ENCODE assay signal across 18 mouse cellular contexts in genomic region chr6:72671129-72671528, GRCm38 (mm10). TPM values are rescaled to one million over a fixed set of nuclear protein-coding genes. Genes with fewer than 3 reads are reported as not detected.
DNase-seq lines count a peak whose midpoint lies in the region; ATAC-seq lines count a peak whose summit lies in the region.
"Had no signal": no experiment of that assay in that cellular context is flagged by ENCODE, and none has a peak within 500 bp of the region (broad histone marks: within the 10 kb centered on the region; RNA-seq: fewer than 3 reads in every experiment).

No protein-coding gene starts in this region.

- H3K4me3 ChIP-seq in kidney, embryonic 14.5 days (ENCODE audit: low read length), result no peak overlapping the region
- H3K4me3 ChIP-seq in midbrain, embryonic 14.5 days (replicated peaks; ENCODE audit: low read depth, low read length), result no peak overlapping the region
- H3K4me3 ChIP-seq: forebrain, embryonic 10.5 days; midbrain, embryonic 15.5 days; neural tube, embryonic 13.5 days had no signal

- no peak for ATAC-seq in kidney, embryonic 14.5 days (ENCODE audit: low FRiP score, low TSS enrichment)
- no peak for ATAC-seq in midbrain, embryonic 14.5 days (ENCODE audit: low FRiP score, low TSS enrichment)
- ATAC-seq: CD4-positive, CD25-positive, alpha-beta regulatory T cell, adult 4 months; hindbrain, postnatal 0 days; midbrain, embryonic 15.5 days had no signal

- 73% methylated on average over 8 of the region's 8 CpGs for WGBS in kidney, embryonic 14.5 days
- whole genome bisulfite sequencing in midbrain, embryonic 14.5 days, result 91% methylated on average over 8 of the region's 8 CpGs

- H3K9me3 ChIP-seq in kidney, embryonic 14.5 days (ENCODE audit: control insufficient read depth, low read length), result no peaks in the 10 kb centered on the region
- no peaks in the 10 kb centered on the region for H3K9me3 ChIP-seq in midbrain, embryonic 14.5 days (ENCODE audit: control insufficient read depth, low read length)
- H3K9me3 ChIP-seq: forebrain, embryonic 10.5 days; midbrain, embryonic 15.5 days; neural tube, embryonic 13.5 days had no signal

- H3K36me3 ChIP-seq in kidney, embryonic 14.5 days (ENCODE audit: control insufficient read depth, insufficient read depth, low read length), result no peaks in the 10 kb centered on the region
- H3K36me3 ChIP-seq in midbrain, embryonic 14.5 days (ENCODE audit: control insufficient read depth, insufficient read depth, low read length), result no peaks in the 10 kb centered on the region
- H3K36me3 ChIP-seq: midbrain, embryonic 15.5 days; neural tube, embryonic 13.5 days had no signal

- peak overlapping the region; percentile 32; the same call in 1 of the 2 replicates for H3K27ac ChIP-seq in kidney, embryonic 14.5 days (ENCODE audit: low read depth, low read length)
- no peak overlapping the region for H3K27ac ChIP-seq in midbrain, embryonic 14.5 days (replicated peaks; ENCODE audit: low read depth, low read length)
- H3K27ac ChIP-seq: forebrain, embryonic 10.5 days; hindbrain, postnatal 0 days; midbrain, embryonic 15.5 days; neural tube, embryonic 13.5 days had no signal

- H3K27me3 ChIP-seq in kidney, embryonic 14.5 days (ENCODE audit: control insufficient read depth, insufficient read depth, low read length), result no peaks in the 10 kb centered on the region
- H3K27me3 ChIP-seq in midbrain, embryonic 14.5 days (ENCODE audit: control insufficient read depth, insufficient read depth, low read length), result no peaks in the 10 kb centered on the region
- H3K27me3 ChIP-seq: midbrain, embryonic 15.5 days had no signal

- no peak overlapping the region for H3K4me2 ChIP-seq in kidney, embryonic 14.5 days (replicated peaks; ENCODE audit: low read depth, low read length)
- H3K4me2 ChIP-seq in midbrain, embryonic 14.5 days (ENCODE audit: low read length), result no peak overlapping the region
- H3K4me2 ChIP-seq: midbrain, embryonic 15.5 days; neural tube, embryonic 13.5 days had no signal

- DNase-seq in kidney, adult 11 months, result peak; percentile 39
- no peak for DNase-seq in kidney, adult 8-10 months
- DNase-seq in ZHBTc4 (ENCODE audit: low read depth, low spot score), result peak; percentile 37
- peak; percentile 57 to 84 for DNase-seq in heart, adult 9 months (ENCODE audit: low spot score in 2 of 2)
- DNase-seq in midbrain, embryonic 14.5 days, result no peak
- no peak for DNase-seq in spleen, adult 18-20 months
- DNase-seq: adrenal gland, adult 2 months; cerebellum, adult 11-12 months; gastrocnemius, postnatal 10 days; left cerebral cortex, postnatal 4 days; right cerebral cortex, adult 18-20 months; thymus, postnatal 14 days had no signal

- H3K4me1 ChIP-seq in kidney, embryonic 14.5 days (ENCODE audit: control insufficient read depth, insufficient read depth, low read length), result peaks cover 3% of the 10 kb centered on the region; the same call in 1 of the 2 replicates
- H3K4me1 ChIP-seq in midbrain, embryonic 14.5 days (ENCODE audit: control insufficient read depth, insufficient read depth, low read length), result no peaks in the 10 kb centered on the region

- no peak overlapping the region for H3K9ac ChIP-seq in kidney, embryonic 14.5 days (ENCODE audit: low read depth, low read length)
- H3K9ac ChIP-seq in midbrain, embryonic 14.5 days (replicated peaks; ENCODE audit: low read length), result no peak overlapping the region
- H3K9ac ChIP-seq: midbrain, embryonic 15.5 days; neural tube, embryonic 13.5 days had no signal

RNA-seq across cellular contexts. Expression of gene Tgoln1, which starts 54.3 kb away (rescaled TPM):
- polyA plus RNA-seq in kidney, embryonic 14.5 days (2014; fragmentation: Nextera tagmentation; extraction: Ambion mirVana), result 22.5 and 39.6 TPM in 2 replicates
- 31.6 and 47.1 TPM in 2 replicates for polyA plus RNA-seq in midbrain, embryonic 14.5 days (2014; fragmentation: Nextera tagmentation; extraction: Ambion mirVana)

Comparison
In these comparisons a context has a peak if more than half of its experiments do, and no peak if none do; other contexts are left out.
1. DNase-seq: peak in kidney, adult 11 months (single experiment), ZHBTc4 (single experiment) and heart, adult 9 months (2 of 2); none in kidney, adult 8-10 months (0 of 2), midbrain, embryonic 14.5 days (single experiment) and spleen, adult 18-20 months (0 of 2).